In the genomic region with DNA sequence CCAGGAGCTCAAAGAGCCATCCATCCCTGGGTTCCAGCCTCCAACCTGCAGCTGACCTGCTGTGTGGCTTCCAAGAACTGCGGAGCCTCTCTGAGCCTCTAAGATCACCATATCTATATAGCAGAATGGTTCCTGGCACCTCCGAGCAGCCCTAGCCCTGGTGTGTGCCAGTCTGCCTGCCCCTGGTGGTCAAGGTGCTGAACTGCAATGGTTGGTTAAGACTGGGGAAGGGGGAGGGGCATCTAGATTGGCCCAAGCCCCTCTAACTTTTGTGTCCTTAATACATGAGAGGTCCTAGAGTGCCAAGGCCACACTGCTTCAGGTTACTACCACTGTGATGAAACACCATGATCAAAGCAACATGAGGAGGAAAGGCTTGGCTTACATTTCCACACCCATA, we compare ENCODE assay signal across 10 mouse cellular contexts. TPM values are rescaled to one million over a fixed set of nuclear protein-coding genes. Genes with fewer than 3 reads are reported as not detected.
A peak's percentile ranks its signal among the peaks of the same experiment; 100 is the strongest.
DNase-seq lines count a peak whose midpoint lies in the region; ATAC-seq and TF ChIP-seq lines count a peak whose summit lies in the region.
"Had no signal": no experiment of that assay in that cellular context is flagged by ENCODE, and none has a peak within 500 bp of the region (broad histone marks: within the 10 kb centered on the region; RNA-seq: fewer than 3 reads in every experiment).

No protein-coding gene starts in this region.

- H3K27me3 ChIP-seq in heart, adult 2 months (ENCODE audit: control insufficient read depth, insufficient read depth, low read length), result no peaks in the 10 kb centered on the region
- no peaks in the 10 kb centered on the region for H3K27me3 ChIP-seq in liver, embryonic 16.5 days (ENCODE audit: control insufficient read depth, insufficient read depth, low read depth, low read length)
- H3K27me3 ChIP-seq: limb, embryonic 12.5 days; stomach, embryonic 15.5 days had no signal

- H3K9me3 ChIP-seq in liver, embryonic 16.5 days (replicated peaks; ENCODE audit: control insufficient read depth, low read length), result no peaks in the 10 kb centered on the region
- H3K9me3 ChIP-seq: stomach, embryonic 15.5 days had no signal

- intact Hi-C loops in heart, adult 2 months (cut with DNase I), result no loop called here
- intact Hi-C loops in heart, postnatal 14 days (cut with DNase I), result no loop called here

- H3K4me2 ChIP-seq in liver, embryonic 16.5 days (ENCODE audit: low read depth, low read length), result no peak overlapping the region
- H3K4me2 ChIP-seq: limb, embryonic 12.5 days; stomach, embryonic 15.5 days had no signal

- H3K36me3 ChIP-seq in heart, adult 2 months (ENCODE audit: control insufficient read depth, insufficient read depth, low read length), result no peaks in the 10 kb centered on the region
- peaks cover 15% of the 10 kb centered on the region for H3K36me3 ChIP-seq in liver, embryonic 16.5 days (ENCODE audit: control insufficient read depth, insufficient read depth)
- H3K36me3 ChIP-seq: stomach, embryonic 15.5 days had no signal

- TF ChIP-seq EP300 in heart, adult 2 months (IDR thresholded peaks at IDR 0.05; ENCODE audit: insufficient read depth, low read depth, low read length), result no peak

- TF ChIP-seq CTCF in heart, adult 2 months (IDR thresholded peaks at IDR 0.05), result peak; percentile 58

- no peak for TF ChIP-seq POLR2A in heart, adult 2 months (IDR thresholded peaks at IDR 0.05; ENCODE audit: insufficient read depth, low read depth, low read length)

- DNase-seq in heart, adult 2 months, result no peak
- no peak for DNase-seq in heart, postnatal 14 days
- peak; percentile 36 to 42 for DNase-seq in B cell, adult 2 months
- peak; percentile 45 for DNase-seq in embryo, embryonic 10.5 days (ENCODE audit: low spot score)
- DNase-seq in left cerebral cortex, adult 9 months (ENCODE audit: low spot score in 2 of 2), result no peak
- no peak for DNase-seq in urinary bladder, postnatal 36 days (ENCODE audit: low spot score in 2 of 2)
- no peak for DNase-seq in cerebellum, adult 9-10 months

- H3K9ac ChIP-seq in heart, adult 2 months (ENCODE audit: low read depth, low read length), result no peak overlapping the region
- no peak overlapping the region for H3K9ac ChIP-seq in liver, embryonic 16.5 days (ENCODE audit: low read depth, low read length)
- H3K9ac ChIP-seq: limb, embryonic 12.5 days; stomach, embryonic 15.5 days had no signal

- H3K4me1 ChIP-seq in heart, adult 2 months (ENCODE audit: control insufficient read depth, insufficient read depth, low read length), result no peaks in the 10 kb centered on the region
- H3K4me1 ChIP-seq in liver, embryonic 16.5 days (ENCODE audit: control insufficient read depth, low read depth, low read length), result no peaks in the 10 kb centered on the region; the same call in 1 of the 2 replicates
- H3K4me1 ChIP-seq: limb, embryonic 12.5 days; stomach, embryonic 15.5 days had no signal

- no peaks in the 10 kb centered on the region for H3K79me2 ChIP-seq in heart, adult 2 months (replicated peaks; ENCODE audit: control insufficient read depth, insufficient read depth, low read length)

- WGBS in heart, adult 2 months, result 64% methylated on average over 2 of the region's 2 CpGs
- 31% methylated on average over 2 of the region's 2 CpGs for WGBS in liver, embryonic 16.5 days (ENCODE audit: insufficient replicate concordance)

- peak; percentile 37; the same call in 1 of the 2 replicates for ATAC-seq in liver, embryonic 16.5 days (ENCODE audit: low read depth)

- H3K27ac ChIP-seq in heart, adult 2 months, result no peak overlapping the region
- H3K27ac ChIP-seq in liver, embryonic 16.5 days (ENCODE audit: low read length), result no peak overlapping the region
- H3K27ac ChIP-seq: limb, embryonic 12.5 days; stomach, embryonic 15.5 days had no signal

- no peak overlapping the region for H3K4me3 ChIP-seq in heart, adult 2 months
- no peak overlapping the region for H3K4me3 ChIP-seq in liver, embryonic 16.5 days (ENCODE audit: low read depth, low read length)
- H3K4me3 ChIP-seq: limb, embryonic 12.5 days; stomach, embryonic 15.5 days had no signal

RNA-seq across cellular contexts. Expression of a gene that starts 33.2 kb away (rescaled TPM):
- 1 to 10 TPM; 1.9 to 2.0 TPM for total RNA-seq in heart, adult 2 months (2021)
- polyA plus RNA-seq in heart, adult 2 months (2012; rRNA removed), result 2.9 and 3.3 TPM in 2 replicates
- total RNA-seq in heart, postnatal 14 days (2021), result 1 to 10 TPM; 3.7 to 4.1 TPM
- 10.4 and 11.1 TPM in 2 replicates for polyA plus RNA-seq in liver, embryonic 16.5 days (2015; fragmentation: Nextera tagmentation; extraction: Ambion mirVana)

Comparison
In these comparisons a context has a peak if more than half of its experiments do, and no peak if none do; other contexts are left out.
1. DNase-seq: peak in B cell, adult 2 months (2 of 2) and embryo, embryonic 10.5 days (single experiment); none in heart, adult 2 months (0 of 2), heart, postnatal 14 days (0 of 2), left cerebral cortex, adult 9 months (0 of 2), urinary bladder, postnatal 36 days (0 of 2) and cerebellum, adult 9-10 months (single experiment).